Mouse (Mus musculus): Measurements from ENCODE around the gene Xpo6.

The Xpo6 gene

DNA sequence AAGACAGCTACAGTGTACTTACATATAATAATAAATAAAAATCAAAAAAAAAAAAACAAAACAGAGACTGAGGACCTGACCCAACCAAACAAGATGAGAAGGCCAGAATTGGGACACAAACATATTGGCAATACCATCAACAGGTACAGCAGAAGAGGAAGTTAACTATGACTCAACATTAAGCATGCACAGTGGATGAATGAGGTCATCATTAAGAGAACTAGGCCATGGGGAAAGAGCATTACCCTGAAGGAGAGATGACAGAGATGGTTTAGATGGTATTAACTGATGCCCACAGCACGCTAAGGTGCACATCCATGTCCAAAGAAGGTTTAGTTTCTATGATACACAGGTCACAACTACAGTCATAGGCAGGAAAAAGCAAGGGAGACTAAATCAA is 6.1 kb downstream of the Xpo6 start:
- DNase-seq (ENCODE audit: low spot score) = no peak

DNA sequence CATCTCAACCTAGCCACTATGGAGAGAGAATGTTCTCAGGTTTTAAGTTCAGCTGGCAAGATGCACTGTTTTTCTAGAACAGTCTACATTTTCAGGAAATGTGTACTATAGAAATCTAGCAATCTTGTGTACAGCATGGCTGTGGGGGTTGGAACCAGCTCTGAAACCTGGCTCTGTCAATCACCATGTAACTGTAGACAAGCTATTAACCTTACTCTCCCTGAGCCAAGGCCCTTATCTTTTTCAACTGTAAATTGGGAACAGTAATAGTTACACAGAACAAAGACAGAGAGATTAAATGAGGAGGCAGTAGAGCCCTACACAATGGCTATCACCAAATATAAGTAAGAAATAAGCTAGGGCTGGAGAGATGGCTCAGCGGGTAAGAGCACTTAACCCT is 8.8 kb downstream of the Xpo6 start:
- DNase-seq (ENCODE audit: low spot score) = no peak

DNA sequence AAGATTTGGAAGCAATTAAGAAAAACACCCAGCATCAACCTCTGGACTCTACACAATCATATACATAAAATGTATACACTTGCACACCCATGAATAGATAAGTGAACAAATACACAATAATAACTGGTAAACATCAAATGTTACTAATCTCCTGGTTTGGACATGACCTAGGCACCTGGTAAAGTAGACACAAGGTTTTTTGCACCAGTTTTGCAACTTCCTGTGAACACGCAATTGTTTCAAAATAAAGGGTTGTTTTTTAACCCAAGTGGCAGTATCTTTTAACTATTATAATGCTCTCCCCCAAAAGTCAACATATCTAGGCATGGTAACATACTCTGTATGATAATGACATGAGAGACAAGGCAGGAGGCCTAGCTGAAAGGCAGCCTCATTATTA is 10.8 kb downstream of the Xpo6 start:
- DNase-seq (ENCODE audit: low spot score) = no peak

DNA sequence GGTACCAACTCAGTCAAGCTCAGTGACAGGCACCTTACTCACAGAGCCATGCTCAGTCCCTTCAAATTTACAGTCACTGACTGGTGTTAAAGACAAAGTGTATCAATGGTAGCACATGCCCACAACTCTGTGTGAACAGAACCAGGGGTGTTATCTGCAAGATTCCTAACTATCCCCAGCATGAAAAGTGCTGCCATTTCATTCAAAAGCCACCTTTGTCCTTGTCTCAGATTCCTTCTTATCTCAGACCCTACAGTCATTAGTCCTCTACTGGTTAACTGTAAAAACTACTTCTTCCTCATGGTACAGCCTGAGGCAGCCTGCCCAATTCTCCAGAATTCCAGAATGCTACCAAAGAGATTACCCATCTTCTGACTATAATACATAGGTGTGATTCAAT is 14.3 kb downstream of the Xpo6 start:
- DNase-seq (ENCODE audit: low spot score) = no peak

DNA sequence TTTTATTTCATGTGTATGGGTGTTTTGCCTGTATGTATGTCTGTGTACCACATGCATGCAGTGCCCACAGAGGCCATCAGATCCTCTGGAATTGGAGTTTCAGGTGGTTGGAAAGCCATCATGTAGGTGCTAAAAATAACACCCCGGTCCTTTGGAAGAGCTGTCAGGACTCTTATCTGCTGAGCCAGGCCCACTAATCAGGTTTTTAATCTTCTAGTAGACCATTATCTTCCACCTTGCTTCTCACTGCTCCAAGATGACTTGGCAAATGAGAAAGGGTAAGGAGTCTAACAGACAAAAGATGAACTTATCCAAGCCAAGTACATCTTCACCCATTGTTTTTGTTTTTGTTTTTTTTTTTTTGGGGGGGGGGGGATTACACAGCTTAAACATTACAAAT is 16.7 kb downstream of the Xpo6 start:
- DNase-seq (ENCODE audit: low spot score) = no peak

DNA sequence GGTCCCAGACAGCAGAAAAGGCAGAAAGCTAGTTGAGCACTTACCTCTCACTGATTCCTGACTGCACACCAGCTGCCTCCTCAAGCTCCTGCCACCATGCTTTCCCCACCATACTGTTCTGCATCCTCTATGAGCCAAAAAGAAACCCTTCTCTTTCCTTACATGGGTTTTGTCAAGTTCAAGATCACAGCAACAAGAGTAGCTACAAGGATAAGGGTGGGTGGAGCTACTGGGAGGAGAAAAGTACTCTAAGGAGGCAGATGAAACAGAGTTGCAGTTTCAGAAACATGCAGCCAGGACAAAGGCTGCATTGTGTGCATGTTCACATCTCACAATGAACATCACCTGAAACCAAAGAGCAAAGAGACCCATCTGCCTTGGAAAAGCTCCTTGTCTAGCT is 18.8 kb downstream of the Xpo6 start:
- DNase-seq (ENCODE audit: low spot score) = no peak

DNA sequence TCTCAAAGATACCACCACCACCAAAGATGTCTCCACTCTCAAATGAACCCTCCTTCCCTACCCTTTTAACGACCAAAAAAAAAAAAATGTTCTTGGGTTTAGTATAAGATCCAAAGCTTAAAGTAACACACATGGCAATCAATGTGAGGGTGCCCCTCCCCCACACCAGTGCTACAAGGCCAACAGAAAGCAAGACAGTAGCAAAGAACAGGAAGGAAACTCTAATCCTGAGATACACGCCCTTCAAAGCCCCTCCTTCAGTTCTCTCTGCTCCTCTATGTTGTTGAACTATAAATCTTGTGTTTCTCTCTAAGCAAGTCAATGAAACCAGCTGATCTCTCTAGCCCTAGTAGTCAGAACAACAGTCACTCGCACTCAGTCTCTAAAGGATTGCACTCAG is 19.3 kb downstream of the Xpo6 start:
- no peak for DNase-seq (ENCODE audit: low spot score)

DNA sequence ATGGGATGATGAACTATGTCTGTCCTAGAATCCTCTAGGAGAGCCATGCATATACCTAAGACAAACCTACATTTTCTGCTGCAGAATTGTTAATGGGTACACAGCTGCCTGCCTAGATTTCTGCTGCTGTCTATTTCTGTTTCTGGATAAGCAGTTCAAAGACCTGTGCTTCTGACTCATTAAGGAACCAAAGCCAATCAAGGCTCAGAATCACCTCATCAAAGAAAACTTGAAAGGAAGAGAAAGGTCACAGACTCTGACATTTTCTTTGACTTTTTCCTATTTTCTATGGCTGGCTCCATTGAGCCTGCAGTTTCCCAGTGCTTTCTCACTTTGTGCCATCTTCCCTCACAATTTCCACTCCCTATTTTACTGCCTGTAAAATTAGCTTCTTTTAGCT is 21.5 kb downstream of the Xpo6 start:
- DNase-seq (ENCODE audit: low spot score) = no peak

DNA sequence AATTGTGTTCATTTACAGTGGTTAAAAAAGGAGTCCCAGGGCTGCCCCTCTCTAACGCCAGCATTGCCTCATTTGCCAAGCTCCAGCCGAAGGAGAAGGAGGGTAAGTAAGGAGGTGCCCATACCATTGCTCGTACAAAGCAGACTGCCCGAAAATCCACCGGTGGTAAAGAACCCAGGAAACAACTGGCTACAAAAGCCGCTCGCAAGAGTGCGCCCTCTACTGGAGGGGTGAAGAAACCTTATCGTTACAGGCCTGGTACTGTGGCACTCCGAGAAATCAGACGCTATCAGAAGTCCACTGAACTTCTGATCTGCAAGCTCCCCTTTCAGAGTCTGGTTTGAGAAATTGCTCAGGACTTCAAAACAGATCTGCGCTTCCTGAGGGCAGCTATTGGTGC is 24.3 kb downstream of the Xpo6 start:
- DNase-seq (ENCODE audit: low spot score) = no peak

DNA sequence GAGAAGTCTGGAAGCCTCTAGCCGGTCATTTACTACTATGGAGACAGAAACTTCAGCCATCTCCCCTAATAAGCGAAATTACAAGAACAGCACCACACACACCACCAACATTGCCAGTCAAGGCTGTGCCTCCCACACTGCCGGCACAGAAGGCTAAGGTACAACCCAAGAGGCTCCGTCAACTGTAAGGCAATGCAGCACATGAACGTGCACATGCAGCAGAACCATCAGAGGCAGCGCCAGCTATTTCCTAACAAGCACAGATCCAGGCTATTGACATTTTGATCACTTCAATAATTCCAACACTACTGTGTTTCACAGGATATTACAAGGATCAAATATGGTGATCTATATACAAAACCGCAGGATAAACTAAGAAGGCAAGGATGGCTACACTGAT is 24.8 kb downstream of the Xpo6 start:
- no peak for DNase-seq (ENCODE audit: low spot score)

DNA sequence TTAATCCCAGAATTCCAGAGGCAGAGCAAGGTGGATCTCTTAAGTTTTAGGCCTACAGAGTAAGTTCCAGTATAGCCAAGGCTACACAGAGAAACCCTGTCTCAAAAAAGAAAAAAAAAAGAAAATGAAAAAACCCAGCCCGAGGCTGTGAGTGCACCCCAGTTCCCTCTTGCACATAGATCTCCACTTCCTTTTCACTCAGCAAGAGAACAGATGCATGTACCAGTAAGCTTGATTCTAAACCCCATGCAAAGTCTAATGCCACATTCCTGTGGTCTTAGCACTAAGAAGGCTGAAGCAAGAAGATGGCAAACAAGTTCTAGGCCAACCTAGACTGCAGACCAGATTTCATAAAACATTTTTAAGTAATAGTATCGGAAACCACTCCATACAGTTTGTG is 25.4 kb downstream of the Xpo6 start:
- no peak for DNase-seq (ENCODE audit: low spot score)

DNA sequence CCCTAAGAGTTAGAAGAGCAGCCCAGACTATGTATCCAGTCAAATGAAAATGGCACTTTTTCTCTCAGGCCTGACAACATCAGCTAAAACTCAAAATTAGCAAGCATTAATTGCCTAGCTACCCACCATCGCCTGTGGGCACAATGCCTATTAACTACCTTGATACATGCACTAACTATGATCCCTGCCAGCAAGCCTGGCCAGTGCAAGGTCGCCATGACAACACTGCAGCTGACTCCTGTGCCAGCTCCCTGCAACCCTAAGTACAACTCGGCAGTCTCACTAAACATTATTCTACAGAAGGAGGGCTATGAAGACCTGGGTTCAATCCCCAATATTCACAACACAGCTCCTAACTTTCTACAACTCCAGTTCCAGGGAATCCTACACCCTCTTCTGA is 28.3 kb downstream of the Xpo6 start:
- no peak for DNase-seq (ENCODE audit: low spot score)

DNA sequence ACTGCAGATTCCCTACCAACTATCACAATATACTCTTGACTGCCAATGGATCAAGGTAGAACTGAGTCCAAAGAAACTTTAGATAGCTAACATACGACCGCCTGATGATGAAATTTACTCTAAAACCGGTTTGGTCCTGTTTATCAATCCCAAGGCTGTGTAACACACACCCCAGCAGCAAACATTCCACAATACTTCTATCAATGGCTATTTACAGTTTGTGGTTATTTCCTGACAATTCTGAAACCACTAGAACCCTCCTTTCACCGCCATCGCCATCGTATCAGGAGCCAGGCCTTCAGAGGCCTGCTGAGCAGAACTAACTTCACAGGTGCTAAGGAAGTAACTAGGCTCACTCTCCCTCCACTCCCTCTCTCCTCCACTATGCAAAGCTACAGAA is 31.7 kb downstream of the Xpo6 start:
- DNase-seq (ENCODE audit: low spot score) = no peak

DNA sequence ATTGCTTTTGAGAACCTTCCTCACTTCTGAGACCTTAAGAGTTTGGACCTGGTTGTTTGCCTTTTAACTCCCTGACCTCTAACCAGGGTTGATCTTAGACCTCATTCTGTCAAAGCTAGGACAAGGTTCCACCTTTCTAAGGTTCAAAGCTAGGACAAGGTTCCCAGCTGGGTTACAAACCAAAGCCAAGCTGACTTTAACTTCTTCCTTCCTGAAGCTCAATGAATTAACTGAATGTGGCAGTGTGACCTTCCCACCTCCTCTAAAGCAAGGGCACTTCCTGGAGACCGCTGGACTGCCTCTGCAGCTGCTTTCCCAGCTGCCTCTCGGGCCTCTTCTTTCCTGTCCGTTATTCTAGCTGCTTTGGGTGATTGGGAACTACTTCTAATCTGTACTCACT is 32.9 kb downstream of the Xpo6 start:
- DNase-seq (ENCODE audit: low spot score) = no peak

DNA sequence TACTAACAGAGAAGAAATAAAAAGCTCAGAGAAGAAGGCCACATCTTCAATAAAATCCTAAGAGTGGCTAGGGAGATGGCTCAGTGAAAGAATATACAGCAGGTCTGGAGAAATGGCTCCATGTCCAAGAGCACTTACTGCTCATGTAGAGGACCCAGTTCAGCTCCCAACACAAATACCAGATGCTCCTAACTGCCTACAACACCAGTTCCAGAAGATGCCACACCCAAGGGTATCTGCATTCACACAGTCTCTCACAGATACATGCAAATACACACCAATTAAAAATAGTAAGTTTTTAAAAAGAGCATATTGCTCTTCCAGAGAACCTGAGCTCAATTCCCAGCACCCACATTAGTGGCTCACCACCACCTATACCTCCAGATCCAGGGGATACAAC is 33.7 kb downstream of the Xpo6 start:
- DNase-seq (ENCODE audit: low spot score) = no peak

DNA sequence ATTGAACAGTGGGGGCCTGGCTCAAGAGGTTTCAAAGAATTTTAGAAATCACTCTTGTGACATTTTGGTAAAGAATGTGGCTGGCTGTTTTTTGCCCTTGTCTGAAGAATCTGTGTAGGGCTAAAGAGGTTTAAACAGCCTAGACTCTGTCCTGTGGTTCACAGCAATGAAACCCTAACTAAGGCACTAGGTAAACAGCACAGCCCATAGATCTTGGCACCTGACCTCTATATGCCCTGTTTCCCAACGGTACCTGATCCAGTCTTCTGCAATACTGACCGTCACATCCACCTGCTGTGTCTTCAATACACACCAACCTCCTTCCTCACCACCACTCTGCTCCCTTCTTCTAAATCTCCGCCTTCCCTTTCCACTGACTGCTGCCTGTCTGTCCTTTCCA is 42.1 kb downstream of the Xpo6 start:
- no peak for DNase-seq (ENCODE audit: low spot score)

DNA sequence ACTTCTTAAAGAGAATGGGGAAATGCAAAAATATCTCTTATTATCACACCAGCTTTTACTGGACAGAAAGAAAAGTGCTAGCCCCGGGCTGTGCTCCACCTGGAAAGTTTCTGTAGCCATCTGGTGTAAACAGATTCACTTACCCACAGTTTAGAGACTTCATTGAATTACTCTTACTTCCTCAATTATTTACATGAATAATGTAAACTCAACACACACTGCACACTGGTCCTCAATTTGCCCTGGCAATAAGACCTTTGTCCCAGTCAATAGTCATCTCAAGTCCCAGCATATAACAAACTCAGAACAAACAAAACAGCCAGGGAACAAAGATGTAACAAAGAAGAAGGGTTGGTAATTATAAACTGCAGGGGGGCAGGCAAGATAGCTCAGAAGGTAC is 44.6 kb downstream of the Xpo6 start:
- DNase-seq (ENCODE audit: low spot score) = no peak

DNA sequence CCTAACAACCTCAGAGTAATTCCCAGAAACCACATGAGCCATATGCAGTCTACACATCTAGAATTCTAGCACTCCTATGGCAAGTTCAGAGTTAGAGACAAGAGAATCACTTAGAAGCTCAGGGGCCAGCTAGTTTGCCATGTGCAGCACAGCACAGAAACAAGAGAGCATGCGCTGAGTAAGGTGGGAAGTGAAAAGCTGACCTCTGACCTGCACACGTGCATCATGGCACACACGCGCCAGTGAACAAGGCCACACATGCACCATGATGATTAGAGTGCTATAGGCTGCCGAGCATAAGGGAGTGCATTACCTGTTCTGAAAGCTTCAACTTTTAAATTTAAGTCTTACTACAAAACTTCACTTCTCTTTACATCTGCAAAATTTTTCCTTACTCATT is 45.6 kb downstream of the Xpo6 start:
- no peak for DNase-seq (ENCODE audit: low spot score)

DNA sequence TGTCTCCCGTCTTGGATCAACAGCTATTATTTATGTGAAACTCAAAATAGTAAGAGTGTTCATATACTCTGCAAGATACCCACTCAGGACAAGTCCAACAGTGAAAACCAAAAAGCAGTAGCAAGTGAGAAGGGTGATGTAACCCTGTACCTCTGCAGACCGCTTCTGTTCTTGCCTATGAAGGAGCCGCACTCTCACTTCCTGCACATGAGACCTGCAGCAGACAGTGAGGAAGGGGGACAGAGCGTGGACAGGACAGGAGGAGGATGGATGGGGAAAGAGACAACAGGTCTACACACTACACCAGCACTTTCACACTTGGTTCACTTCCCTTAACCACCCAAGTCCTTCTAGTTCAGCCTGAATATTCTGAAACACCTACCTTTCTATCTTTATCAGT is 48.0 kb downstream of the Xpo6 start:
- no peak for DNase-seq (ENCODE audit: low spot score)

DNA sequence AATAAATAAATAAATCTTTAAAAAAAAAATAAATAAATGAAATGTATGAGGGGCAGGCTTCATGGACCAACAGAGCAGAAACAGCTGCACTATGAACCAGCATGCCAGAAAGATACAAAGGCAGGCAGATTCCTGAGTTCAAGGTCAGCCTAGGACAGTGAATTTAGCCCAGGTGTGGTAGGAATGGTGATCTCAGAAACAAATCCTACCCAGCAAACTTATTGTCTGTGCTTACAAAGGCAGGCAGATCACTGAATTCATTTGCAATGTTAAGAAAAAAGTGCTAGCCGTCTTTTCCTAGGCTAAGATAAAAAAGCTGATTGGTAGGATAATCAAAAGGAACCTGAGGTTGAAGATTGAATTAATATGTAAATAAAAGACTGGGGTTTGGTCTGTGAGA is 54.1 kb downstream of the Xpo6 start:
- DNase-seq (ENCODE audit: low spot score) = no peak

DNA sequence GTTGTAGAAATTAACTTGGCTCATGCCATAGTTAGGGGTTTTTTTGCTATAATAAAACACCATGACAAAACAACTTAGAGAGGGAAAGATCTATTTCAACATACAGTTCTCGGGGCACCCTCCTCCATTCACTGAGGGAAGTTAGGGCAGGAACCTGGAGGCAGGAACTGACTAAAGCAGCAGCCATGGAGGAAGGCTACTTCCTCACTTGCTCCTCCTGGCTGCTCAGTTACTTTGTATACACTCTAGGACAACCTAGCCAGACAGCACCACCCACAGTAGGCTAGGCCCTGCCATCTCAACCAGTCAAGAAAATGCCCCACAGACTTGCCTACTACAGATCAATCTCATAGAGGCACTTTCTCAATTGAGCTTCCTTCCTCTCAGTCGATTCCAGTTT is 55.9 kb downstream of the Xpo6 start:
- no peak for DNase-seq (ENCODE audit: low spot score)

DNA sequence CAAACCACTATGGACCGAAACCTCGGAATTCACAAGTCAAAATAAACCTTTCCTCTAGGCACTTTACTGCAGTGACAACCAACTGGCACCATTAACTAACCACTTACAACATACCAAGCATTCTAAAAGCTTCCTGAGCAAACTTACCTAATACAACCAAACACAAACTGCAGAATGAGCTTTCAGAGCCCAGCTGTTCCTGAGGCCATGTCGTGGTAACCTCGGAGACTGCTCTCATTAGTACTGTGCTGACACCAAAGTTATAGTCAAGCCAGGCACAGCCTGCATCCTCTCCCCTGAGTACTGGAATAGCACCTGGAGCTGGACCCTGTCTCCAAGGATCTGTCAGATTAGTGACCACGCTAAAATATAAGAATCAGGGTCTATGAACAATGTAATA is 62.5 kb downstream of the Xpo6 start:
- DNase-seq (ENCODE audit: low spot score) = no peak

DNA sequence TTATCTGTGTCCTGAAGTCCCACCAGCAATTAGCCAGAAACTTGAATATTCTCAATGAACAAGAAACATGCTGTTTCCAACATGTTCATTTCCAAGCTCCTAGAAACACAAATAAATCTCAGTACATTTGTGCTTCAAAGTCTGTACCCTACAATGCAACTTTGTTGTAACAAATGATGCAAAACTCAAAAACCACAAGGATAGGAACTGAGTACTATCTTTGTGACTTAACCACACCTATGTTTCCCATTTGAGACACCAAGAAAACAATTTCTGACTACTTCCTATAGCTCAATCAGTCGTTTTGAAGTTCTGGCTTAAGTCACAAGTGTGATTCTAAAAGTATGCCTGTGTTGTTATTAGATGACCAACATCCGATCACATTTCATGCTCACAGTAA is 64.9 kb downstream of the Xpo6 start:
- DNase-seq (ENCODE audit: low spot score) = no peak

DNA sequence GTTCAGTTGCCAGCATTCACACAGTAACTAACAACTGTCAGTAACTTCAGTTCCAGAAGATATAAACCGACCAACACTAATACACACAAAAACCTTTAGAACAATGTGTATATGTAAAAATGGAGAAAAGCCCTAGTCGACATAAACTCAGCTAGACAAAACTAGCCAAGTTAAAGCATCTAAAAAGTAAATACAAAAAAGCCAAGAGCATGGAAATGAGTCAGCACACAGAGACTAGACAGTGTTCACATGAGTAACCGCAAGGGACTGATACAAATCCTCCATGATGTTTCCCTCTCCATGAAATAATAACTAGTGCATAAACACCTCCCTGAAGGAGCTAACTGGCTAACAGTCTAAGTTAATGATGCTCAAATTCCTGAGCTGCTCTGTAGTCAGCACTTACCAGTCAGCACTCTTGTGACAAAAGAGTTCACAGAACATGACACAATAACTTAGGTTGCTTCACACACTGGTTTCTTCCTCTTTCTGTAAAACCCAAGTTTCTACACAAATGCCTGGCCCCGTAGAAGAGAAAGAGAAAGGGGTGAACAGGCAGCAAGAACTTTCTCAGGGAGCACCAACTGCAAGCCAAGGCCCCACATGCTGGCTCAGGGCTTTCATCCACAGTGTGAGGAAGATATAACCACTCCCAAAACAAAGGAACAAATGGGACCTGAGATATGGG is 65.5 kb downstream of the Xpo6 start:
- DNase-seq (ENCODE audit: low spot score) = no peak

DNA sequence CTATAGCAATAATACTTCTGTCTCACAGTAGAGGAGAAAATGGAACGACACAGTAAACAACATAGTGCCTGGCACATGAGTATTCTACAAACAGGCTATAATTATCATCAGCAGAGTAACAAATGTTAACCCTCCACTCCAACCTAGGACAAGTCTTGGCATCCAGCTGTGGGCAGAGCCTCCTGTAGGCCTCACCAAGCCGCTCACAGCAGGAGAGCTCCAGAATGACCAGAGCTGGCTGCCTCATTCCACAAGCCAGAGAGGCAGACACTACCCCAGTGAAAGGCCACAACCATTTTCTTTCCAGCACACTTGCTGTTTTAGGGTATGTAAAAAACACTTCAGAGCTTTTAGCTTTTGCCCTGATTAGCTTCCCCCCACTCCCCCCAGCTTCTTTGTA is 72.6 kb downstream of the Xpo6 start:
- DNase-seq (ENCODE audit: low spot score) = no peak
